Mouse (Mus musculus) embryonic facial prominence, embryonic 10.5 days (tissue): ENCODE results near the gene Strbp. TPM values are rescaled to one million over a fixed set of nuclear protein-coding genes. Genes with fewer than 3 reads are reported as not detected.

ENCODE experiments used
- DNase-seq: peaks from one replicate; pipeline ENCODE4 v3.0.0-alpha.2; 2017; ENCODE audit warnings: low spot score
- H3K27ac ChIP-seq: fragments of 300-500 bp; sonication (generic); replicated peaks from 2 replicates; pipeline ENCODE4 v1.5.1; 2016; ENCODE audit warnings: mild to moderate bottlenecking
- H3K27me3 ChIP-seq: fragments of 300-500 bp; sonication (generic); replicated peaks from 2 replicates; pipeline ENCODE4 v1.6.1; 2016; ENCODE audit warnings: low read depth, mild to moderate bottlenecking; ENCODE audit not compliant: poor library complexity, severe bottlenecking
- H3K36me3 ChIP-seq: fragments of 300-500 bp; sonication (generic); replicated peaks from 2 replicates; pipeline ENCODE4 v1.6.1; 2016; ENCODE audit warnings: mild to moderate bottlenecking, moderate library complexity
- H3K4me1 ChIP-seq: fragments of 300-500 bp; sonication (generic); 2 replicates; pipeline ENCODE4 v1.6.1; 2016
- H3K4me3 ChIP-seq: fragments of 300-500 bp; sonication (generic); 2 replicates; pipeline ENCODE4 v1.5.1; 2016; ENCODE audit warnings: mild to moderate bottlenecking, moderate library complexity
- H3K9me3 ChIP-seq: fragments of 300-500 bp; sonication (generic); 2 replicates; pipeline ENCODE4 v1.6.1; 2016; ENCODE audit warnings: mild to moderate bottlenecking
- WGBS: fragments of 180-500 bp; shearing (Covaris S2); methylation state at CpG from one replicate; pipeline ENCODE4 v1.1.7; 2016; 5-methylcytosine and 5-hydroxymethylcytosine counted together
- polyA plus RNA-seq: library from polyadenylated mRNA; unstranded; fragments of >200 nt; fragmentation: Nextera tagmentation; extraction: Ambion mirVana; gene quantifications from 2 replicates; pipeline ENCODE4 v1.2.1, GENCODE M21; 2016

Strbp gene
- polyA plus RNA-seq, 1 experiment from 2014 or later = 50.4 TPM

GRCm38 (mm10) chr2:37724231-37724630 is 20.6 kb upstream of the Strbp start:
- no peak overlapping the region for H3K27ac ChIP-seq
- no peaks in the 10 kb centered on the region for H3K27me3 ChIP-seq
- no peak for DNase-seq
- H3K36me3 ChIP-seq = no peaks in the 10 kb centered on the region
- H3K4me1 ChIP-seq = peaks cover 13% of the 10 kb centered on the region
- no peaks in the 10 kb centered on the region for H3K9me3 ChIP-seq
- WGBS = 73% methylated on average over 4 of the region's 4 CpGs
- no peak overlapping the region for H3K4me3 ChIP-seq

GRCm38 (mm10) chr2:37723501-37724090 is 19.9 kb upstream of the Strbp start:
- peaks cover 13% of the 10 kb centered on the region for H3K4me1 ChIP-seq
- no peaks in the 10 kb centered on the region for H3K36me3 ChIP-seq
- H3K27me3 ChIP-seq = no peaks in the 10 kb centered on the region
- no peak overlapping the region for H3K4me3 ChIP-seq
- WGBS = 73% methylated on average over 11 of the region's 11 CpGs
- no peak for DNase-seq
- no peak overlapping the region for H3K27ac ChIP-seq
- no peaks in the 10 kb centered on the region for H3K9me3 ChIP-seq

- Histone ChIP-seq H3K9me3 (no peaks in the 10 kb centered on the region), H3K4me1 (peaks cover 13% of the 10 kb centered on the region), H3K27ac (no peak overlapping the region), H3K27me3 (no peaks in the 10 kb centered on the region), H3K36me3 (no peaks in the 10 kb centered on the region), H3K4me3 (no peak overlapping the region)
- 87% methylated on average over 14 of the region's 14 CpGs for WGBS
- no peak for DNase-seq
Observed at GRCm38 (mm10) chr2:37722674-37723465, 19.2 kb upstream of the Strbp start.

GRCm38 (mm10) chr2:37716266-37716665 is 12.6 kb upstream of the Strbp start:
- Histone ChIP-seq H3K4me1 (0 out of 2 replicates have a peak, but pooled peaks cover 3% of the 10 kb centered on the region), H3K36me3 (no peaks in the 10 kb centered on the region), H3K27me3 (0 out of 2 replicates have a peak, but pooled peaks cover 4% of the 10 kb centered on the region), H3K9me3 (no peaks in the 10 kb centered on the region), H3K4me3 (no peak overlapping the region), H3K27ac (no peak overlapping the region)
- DNase-seq = no peak
- WGBS = 79% methylated on average over 6 of the region's 6 CpGs

GRCm38 (mm10) chr2:37715364-37715763 is 11.7 kb upstream of the Strbp start:
- Histone ChIP-seq H3K27ac (no peak overlapping the region), H3K27me3 (0 out of 2 replicates have a peak, but pooled peaks cover 4% of the 10 kb centered on the region), H3K36me3 (no peaks in the 10 kb centered on the region), H3K9me3 (no peaks in the 10 kb centered on the region), H3K4me1 (0 out of 2 replicates have a peak, but pooled peaks cover 3% of the 10 kb centered on the region), H3K4me3 (no peak overlapping the region)
- DNase-seq = no peak
- WGBS = 78% methylated on average over 3 of the region's 3 CpGs

- 0 out of 2 replicates have a peak, but pooled peaks cover 3% of the 10 kb centered on the region for H3K4me1 ChIP-seq
- 0 out of 2 replicates have a peak, but pooled peaks cover 4% of the 10 kb centered on the region for H3K27me3 ChIP-seq
- H3K27ac ChIP-seq = no peak overlapping the region
- WGBS = 77% methylated on average over 3 of the region's 3 CpGs
- H3K36me3 ChIP-seq = no peaks in the 10 kb centered on the region
- H3K9me3 ChIP-seq = no peaks in the 10 kb centered on the region
- DNase-seq = no peak
- H3K4me3 ChIP-seq = no peak overlapping the region
Observed at GRCm38 (mm10) chr2:37713100-37713499, 9.4 kb upstream of the Strbp start.

- WGBS = 84% methylated on average over 3 of the region's 3 CpGs
- H3K36me3 ChIP-seq = no peaks in the 10 kb centered on the region
Observed at GRCm38 (mm10) chr2:37708835-37709234, 5.2 kb upstream of the Strbp start.

GRCm38 (mm10) chr2:37704141-37704760 is 592 bp upstream of the Strbp start:
- Histone ChIP-seq H3K9me3 (no peaks in the 10 kb centered on the region), H3K27ac (peak overlapping the region; percentile 94; the same call in 1 of the 2 replicates), H3K27me3 (peaks cover 18% of the 10 kb centered on the region), H3K36me3 (no peaks in the 10 kb centered on the region), H3K4me3 (peak overlapping the region; percentile 98), H3K4me1 (peaks cover 22% of the 10 kb centered on the region)
- no peak for DNase-seq
- WGBS = 19% methylated on average over 4 of the region's 4 CpGs

More at GRCm38 (mm10) chr2:37708835-37709234, 5.2 kb upstream of the Strbp start:
- Histone ChIP-seq H3K4me1 (peaks cover 6% of the 10 kb centered on the region), H3K27me3 (peaks cover 18% of the 10 kb centered on the region), H3K27ac (no peak overlapping the region), H3K4me3 (no peak overlapping the region), H3K9me3 (no peaks in the 10 kb centered on the region)
- DNase-seq = no peak

- peaks cover 9% of the 10 kb centered on the region for H3K36me3 ChIP-seq
- peak overlapping the region; percentile 94 for H3K27ac ChIP-seq
- DNase-seq = no peak
- peaks cover 22% of the 10 kb centered on the region for H3K4me1 ChIP-seq
- H3K4me3 ChIP-seq = peak overlapping the region; percentile 98
- H3K9me3 ChIP-seq = no peaks in the 10 kb centered on the region
- under 1% methylated on average over 70 of the region's 70 CpGs for WGBS
- H3K27me3 ChIP-seq = peaks cover 18% of the 10 kb centered on the region
Observed at GRCm38 (mm10) chr2:37702301-37703172, 1.1 kb downstream of the Strbp start.

GRCm38 (mm10) chr2:37689064-37689615 is 14.5 kb downstream of the Strbp start:
- no peaks in the 10 kb centered on the region for H3K27me3 ChIP-seq
- H3K27ac ChIP-seq = no peak overlapping the region
- H3K4me3 ChIP-seq = no peak overlapping the region
- H3K4me1 ChIP-seq = no peaks in the 10 kb centered on the region
- H3K36me3 ChIP-seq = peaks cover 9% of the 10 kb centered on the region
- H3K9me3 ChIP-seq = no peaks in the 10 kb centered on the region
- WGBS = 76% methylated on average over 3 of the region's 3 CpGs
- DNase-seq = no peak

GRCm38 (mm10) chr2:37687031-37687430 is 16.6 kb downstream of the Strbp start:
- H3K4me1 ChIP-seq = no peaks in the 10 kb centered on the region
- H3K4me3 ChIP-seq = no peak overlapping the region
- peaks cover 7% of the 10 kb centered on the region for H3K36me3 ChIP-seq
- 93% methylated on average over 1 of the region's 1 CpGs for WGBS
- H3K27ac ChIP-seq = no peak overlapping the region
- H3K27me3 ChIP-seq = no peaks in the 10 kb centered on the region
- no peak for DNase-seq
- H3K9me3 ChIP-seq = no peaks in the 10 kb centered on the region

GRCm38 (mm10) chr2:37684864-37685263 is 18.8 kb downstream of the Strbp start:
- DNase-seq = no peak
- WGBS = 94% methylated on average over 1 of the region's 1 CpGs
- peaks cover 7% of the 10 kb centered on the region for H3K36me3 ChIP-seq
- no peak overlapping the region for H3K27ac ChIP-seq
- no peak overlapping the region for H3K4me3 ChIP-seq
- H3K27me3 ChIP-seq = no peaks in the 10 kb centered on the region
- H3K4me1 ChIP-seq = no peaks in the 10 kb centered on the region
- H3K9me3 ChIP-seq = no peaks in the 10 kb centered on the region
